Mouse (Mus musculus): ENCODE results near the gene Lamb3.

DNA sequence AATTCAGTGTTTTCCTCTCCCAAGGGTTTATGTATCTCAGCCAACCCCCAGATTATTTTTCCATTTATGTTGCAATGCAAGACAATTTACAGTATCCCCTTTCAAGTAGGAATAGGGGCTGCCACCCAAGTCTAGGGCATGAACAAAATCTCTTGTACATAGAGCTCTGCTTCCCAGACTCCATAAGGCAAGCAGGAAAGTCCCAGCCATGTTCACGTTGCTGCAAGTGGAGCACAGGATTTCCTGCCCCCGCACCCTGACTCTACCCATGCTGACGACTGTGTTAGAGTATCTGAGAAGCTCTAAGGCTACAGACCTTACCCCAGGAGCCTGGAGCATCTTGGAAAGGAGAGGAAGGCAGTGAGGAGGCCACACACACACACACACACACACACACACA is 17.7 kb upstream of the Lamb3 start:
- TF ChIP-seq POLR2AphosphoS5 (IDR thresholded peaks at IDR 0.05; ENCODE audit: insufficient replicate concordance, low read depth, low read length) (no peak), CTCF (IDR thresholded peaks at IDR 0.05; ENCODE audit: low read depth, low read length) (no peak)

All from G1E (cell line).